In the genomic region with DNA sequence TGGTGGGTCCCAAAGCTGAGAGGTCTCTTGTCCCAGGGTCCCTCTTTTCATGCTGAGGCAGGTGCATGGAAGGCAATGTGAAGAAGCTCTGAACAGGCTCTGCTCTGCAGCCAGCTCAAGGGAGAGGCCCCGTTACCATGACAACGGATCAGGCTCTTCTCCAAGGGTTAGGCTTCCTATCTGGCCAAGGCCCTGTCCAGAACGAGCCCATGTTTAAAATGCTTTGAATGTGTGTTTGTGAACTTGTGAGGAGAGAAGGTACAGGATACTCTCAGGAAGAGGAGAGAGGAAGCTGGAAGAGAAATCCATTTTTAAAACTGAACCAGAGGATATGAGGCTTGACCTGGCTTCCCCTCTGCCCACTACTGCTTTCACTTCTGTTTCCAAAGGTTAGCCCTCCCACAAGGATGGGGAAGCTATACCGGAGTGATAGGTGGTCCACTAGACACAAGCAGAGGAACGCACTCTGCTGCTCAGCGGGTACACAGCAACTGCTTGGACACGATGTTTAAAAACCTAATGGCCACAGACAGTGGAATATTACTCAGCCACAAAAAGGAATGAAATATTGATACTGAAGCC, we compare ENCODE assay signal across 10 mouse cellular contexts.
DNase-seq lines count a peak whose midpoint lies in the region; ATAC-seq lines count a peak whose summit lies in the region.
"Had no signal": no experiment of that assay in that cellular context is flagged by ENCODE, and none has a peak within 500 bp of the region (broad histone marks: within the 10 kb centered on the region; RNA-seq: fewer than 3 reads in every experiment).

No protein-coding gene starts in this region.

- WGBS in midbrain, embryonic 11.5 days: 68% methylated on average over 7 of the region's 7 CpGs
- WGBS in forebrain, embryonic 13.5 days: 72% methylated on average over 7 of the region's 7 CpGs

- no peak overlapping the region for H3K4me2 ChIP-seq in midbrain, embryonic 11.5 days
- no peak overlapping the region for H3K4me2 ChIP-seq in forebrain, embryonic 13.5 days
- H3K4me2 ChIP-seq: heart, embryonic 15.5 days; midbrain, embryonic 12.5 days; stomach, embryonic 15.5 days had no signal

- H3K9ac ChIP-seq in midbrain, embryonic 11.5 days (ENCODE audit: low read length): no peak overlapping the region
- H3K9ac ChIP-seq in forebrain, embryonic 13.5 days: no peak overlapping the region
- H3K9ac ChIP-seq: heart, embryonic 15.5 days; midbrain, embryonic 12.5 days; stomach, embryonic 15.5 days had no signal

- H3K27ac ChIP-seq in midbrain, embryonic 11.5 days (ENCODE audit: low read depth, low read length): no peak overlapping the region
- no peak overlapping the region for H3K27ac ChIP-seq in forebrain, embryonic 13.5 days
- H3K27ac ChIP-seq: heart, embryonic 15.5 days; midbrain, embryonic 12.5 days; stomach, embryonic 15.5 days had no signal

- no peaks in the 10 kb centered on the region for H3K27me3 ChIP-seq in midbrain, embryonic 11.5 days (ENCODE audit: control insufficient read depth, insufficient read depth, low read length)
- H3K27me3 ChIP-seq in forebrain, embryonic 13.5 days: no peaks in the 10 kb centered on the region
- H3K27me3 ChIP-seq: heart, embryonic 15.5 days; midbrain, embryonic 12.5 days; stomach, embryonic 15.5 days had no signal

- H3K4me1 ChIP-seq in midbrain, embryonic 11.5 days (ENCODE audit: control insufficient read depth, insufficient read depth, low read length): peaks cover 25% of the 10 kb centered on the region
- peaks cover 20% of the 10 kb centered on the region for H3K4me1 ChIP-seq in forebrain, embryonic 13.5 days

- H3K9me3 ChIP-seq in midbrain, embryonic 11.5 days (ENCODE audit: control insufficient read depth, low read length): no peaks in the 10 kb centered on the region
- H3K9me3 ChIP-seq in forebrain, embryonic 13.5 days (replicated peaks): no peaks in the 10 kb centered on the region
- H3K9me3 ChIP-seq: heart, embryonic 15.5 days; midbrain, embryonic 12.5 days; stomach, embryonic 15.5 days had no signal

- no peak overlapping the region for H3K4me3 ChIP-seq in midbrain, embryonic 11.5 days (ENCODE audit: low read depth, low read length)
- no peak overlapping the region for H3K4me3 ChIP-seq in forebrain, embryonic 13.5 days
- H3K4me3 ChIP-seq: heart, embryonic 15.5 days; midbrain, embryonic 12.5 days; stomach, embryonic 15.5 days had no signal

- peak; percentile 61 for DNase-seq in kidney, postnatal 14 days
- no peak for DNase-seq in kidney, adult 8-10 months
- DNase-seq in adrenal gland, postnatal 36 days: peak; percentile 59 to 73
- peak; percentile 85 for DNase-seq in midbrain, embryonic 11.5 days (ENCODE audit: low spot score, missing footprints)

- peak; percentile 73 for ATAC-seq in erythroid progenitor cell, adult 5-6 weeks (replicated peaks; ENCODE audit: low FRiP score, poor library complexity, severe bottlenecking)
- peak; percentile 46; the same call in 1 of the 2 replicates for ATAC-seq in midbrain, embryonic 11.5 days (ENCODE audit: low FRiP score)
- ATAC-seq in frontal cortex, adult (ENCODE audit: low TSS enrichment): no peak
- no peak for ATAC-seq in forebrain, embryonic 13.5 days

- no peaks in the 10 kb centered on the region for H3K36me3 ChIP-seq in midbrain, embryonic 11.5 days (ENCODE audit: control insufficient read depth, insufficient read depth, low read length)
- 0 out of 2 replicates have a peak, but pooled peaks cover 5% of the 10 kb centered on the region for H3K36me3 ChIP-seq in forebrain, embryonic 13.5 days (ENCODE audit: poor library complexity, severe bottlenecking)
- H3K36me3 ChIP-seq: heart, embryonic 15.5 days; midbrain, embryonic 12.5 days; stomach, embryonic 15.5 days had no signal

Comparison
In these comparisons a context has a peak if more than half of its experiments do, and no peak if none do; other contexts are left out.
1. DNase-seq: peak in kidney, postnatal 14 days (single experiment), adrenal gland, postnatal 36 days (2 of 2) and midbrain, embryonic 11.5 days (single experiment); none in kidney, adult 8-10 months (0 of 2).
2. ATAC-seq: peak in erythroid progenitor cell, adult 5-6 weeks (single experiment) and midbrain, embryonic 11.5 days (single experiment); none in frontal cortex, adult (single experiment) and forebrain, embryonic 13.5 days (single experiment).